Mouse (Mus musculus) adrenal gland, postnatal 36 days (tissue): ENCODE measurements at regions not wholly inside any gene's neighbourhood (a gene's known extent, or its start where the extent isn't known, plus 50 kb on each side); places are given as distances from the start of the nearest gene placed in this dataset.

Experiments used
- DNase-seq, 2 experiments: peaks; one replicate each; pipeline ENCODE4 v3.0.0; 2021; ENCODE audit warnings: mixed read lengths in 1 of 2

DNA sequence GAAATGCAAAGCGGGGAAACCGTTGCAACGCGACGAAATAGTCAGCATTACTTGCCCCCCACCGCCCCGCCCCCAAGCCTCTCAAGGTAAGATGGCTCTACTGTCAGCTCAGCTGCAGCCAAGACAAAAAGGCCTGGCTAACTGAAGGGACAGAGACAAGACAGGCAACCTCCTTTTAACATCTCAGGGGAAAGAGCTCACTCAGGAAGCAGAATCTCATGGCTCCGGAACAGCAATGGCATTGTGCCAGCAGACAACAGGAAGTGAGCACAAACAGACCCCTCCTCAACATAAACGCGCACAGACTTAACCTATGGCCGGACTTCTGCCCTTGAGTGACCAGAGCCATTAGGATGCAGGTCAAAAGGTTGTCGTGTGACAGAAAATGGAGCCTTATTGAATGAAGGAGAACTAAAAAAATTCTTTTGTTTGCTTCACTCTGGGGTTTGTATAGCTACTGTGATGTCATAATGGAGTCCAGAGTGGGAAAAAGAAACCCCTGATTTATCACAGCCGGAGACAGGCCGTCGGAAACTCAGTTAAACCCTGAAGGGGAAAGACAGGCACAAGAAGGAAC, 241.0 kb downstream of the Ndfip2 start:
- peak; percentile 9 to 18 for DNase-seq

DNA sequence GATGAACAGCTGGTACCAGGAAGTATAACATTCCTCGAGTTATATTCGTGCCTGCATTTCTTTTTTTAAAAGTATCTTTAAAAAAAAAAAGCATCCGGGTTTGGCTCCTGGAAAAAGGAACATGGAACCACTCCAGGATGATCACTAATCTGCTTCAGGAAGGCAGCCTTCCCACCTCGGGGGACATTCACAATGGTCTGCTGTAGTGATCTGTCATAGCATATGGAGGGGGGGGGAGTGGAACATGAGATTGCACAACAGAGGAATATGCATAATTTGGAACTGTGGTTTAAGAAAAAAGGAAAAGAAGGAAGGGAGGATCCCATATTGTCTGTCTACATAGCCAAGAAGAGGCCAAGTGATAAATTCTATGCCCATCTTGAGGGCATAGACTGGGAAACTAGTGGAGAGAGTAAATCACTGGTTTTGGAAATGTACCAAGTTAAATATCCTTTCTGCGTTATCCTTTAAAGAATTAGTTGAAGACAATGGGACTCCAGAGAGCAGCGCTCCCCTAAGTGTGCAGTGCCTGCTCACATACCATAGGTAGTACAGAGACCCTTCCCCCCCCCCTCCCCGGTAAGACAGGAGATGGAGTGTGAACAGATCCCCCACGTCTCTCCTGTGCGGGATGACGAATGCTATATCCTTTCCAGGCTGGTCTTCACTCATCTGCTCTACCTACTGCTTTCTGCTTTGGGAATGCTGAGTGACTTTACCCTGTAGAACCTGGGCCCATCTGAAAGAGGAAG, 240.0 kb downstream of the Ndfip2 start:
- no peak for DNase-seq

DNA sequence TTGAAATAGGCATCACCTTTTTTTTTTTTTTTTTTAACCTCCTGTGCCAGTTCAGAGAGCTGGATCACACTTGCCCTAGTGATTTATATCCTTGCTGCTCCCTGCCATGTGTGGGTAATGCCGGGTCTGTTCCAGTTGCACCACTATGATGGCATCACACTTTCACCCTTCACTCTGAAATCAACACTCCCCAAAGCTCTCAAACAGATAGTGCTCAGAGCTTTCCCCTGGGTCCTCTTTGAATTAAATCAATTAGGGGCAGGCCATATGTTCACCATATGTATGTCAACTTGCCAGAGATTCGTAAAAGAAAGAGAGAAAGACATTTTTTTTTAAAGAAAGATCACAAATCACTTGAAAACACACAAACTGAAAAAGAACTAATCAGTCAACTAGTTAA, 236.8 kb downstream of the Ndfip2 start:
- no peak for DNase-seq

DNA sequence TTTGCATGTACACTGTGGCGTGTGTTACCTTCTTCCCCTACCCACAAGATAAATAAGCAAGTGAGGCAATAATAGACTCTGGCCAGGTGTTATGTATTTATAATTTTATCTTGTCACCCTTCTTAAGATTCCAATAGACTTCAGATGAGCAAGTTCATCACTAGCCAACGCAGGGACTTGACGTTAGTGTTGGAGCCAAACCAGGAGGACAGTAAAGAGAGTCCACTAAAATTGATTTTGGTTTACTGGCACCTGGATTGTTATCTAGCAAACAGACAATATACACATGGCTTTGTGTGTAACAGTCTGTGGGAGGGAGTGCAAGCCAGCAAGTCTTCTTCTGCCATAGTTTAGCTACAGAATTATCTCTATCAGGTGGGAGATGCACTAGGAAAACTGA, 236.0 kb downstream of the Ndfip2 start:
- no peak for DNase-seq

GRCm38 (mm10) chr14:105490158-105490557, 231.8 kb downstream of the Ndfip2 start:
- DNase-seq = no peak

DNA sequence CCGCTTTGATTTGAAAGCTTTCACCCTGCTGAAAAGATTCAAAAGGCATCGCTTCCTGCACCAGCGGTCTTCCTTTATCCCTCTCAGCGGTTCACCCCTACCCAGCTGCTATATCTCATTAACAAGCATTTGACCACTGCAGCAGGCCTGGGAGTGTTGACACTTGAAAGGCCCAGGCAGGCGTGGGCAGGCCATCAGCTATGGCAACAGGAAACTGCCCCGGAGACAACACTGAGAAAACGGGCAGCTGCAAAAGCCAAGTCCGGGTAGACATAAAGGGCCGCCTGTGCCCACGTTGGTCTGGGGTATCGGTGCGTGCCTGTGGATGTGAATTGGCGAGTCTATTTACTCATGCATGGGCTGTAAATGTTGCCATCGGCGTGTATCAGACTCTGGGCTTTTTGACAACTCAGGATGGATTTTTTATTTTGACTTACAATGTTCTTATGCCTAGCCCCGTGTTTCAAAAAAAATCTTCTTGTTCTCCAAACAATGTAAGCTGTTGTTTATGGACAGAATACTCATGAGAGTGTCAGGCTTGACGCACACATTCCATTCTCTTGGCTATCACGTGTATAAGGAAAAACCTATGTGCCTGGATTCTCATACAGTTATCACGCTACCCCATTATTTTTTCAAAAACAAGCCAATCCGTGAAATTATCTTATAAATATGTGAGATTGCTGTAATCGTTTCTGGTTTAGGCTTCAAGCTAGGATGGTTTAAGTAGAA, 225.1 kb downstream of the Ndfip2 start:
- peak; percentile 15 to 32 for DNase-seq

DNA sequence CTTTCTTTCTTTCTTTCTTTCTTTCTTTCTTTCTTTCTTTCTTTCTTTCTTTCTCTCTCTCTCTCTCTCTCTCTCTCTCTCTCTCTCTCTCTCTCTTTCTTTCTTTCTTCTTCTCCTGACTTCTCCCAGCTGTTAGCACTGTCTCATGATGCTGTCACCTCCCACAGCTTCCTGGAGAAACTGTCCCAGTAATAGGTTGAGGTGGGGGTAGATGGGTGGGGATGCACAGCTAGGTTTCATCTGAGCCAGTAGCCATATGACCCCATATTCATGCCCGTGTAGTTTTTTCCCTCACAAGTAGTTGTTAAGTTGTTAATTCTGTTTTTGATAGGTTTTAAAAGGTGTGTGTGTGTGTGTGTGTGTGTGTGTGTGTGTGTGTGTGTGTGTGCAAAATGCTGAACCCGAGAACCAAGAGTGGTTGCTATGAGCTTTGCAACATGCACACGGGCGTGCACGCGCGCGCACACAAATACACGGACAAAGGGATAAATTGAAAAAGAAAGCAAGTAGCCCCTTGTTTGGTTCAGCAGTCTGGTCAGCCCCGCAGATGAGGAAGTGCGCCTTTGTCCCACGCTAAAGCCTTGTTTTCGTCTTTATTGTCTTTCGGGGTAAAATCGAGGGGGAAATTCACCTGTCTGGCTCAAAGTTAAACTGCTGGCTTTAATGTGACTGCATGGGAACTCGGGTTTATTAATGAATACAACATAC, 224.4 kb downstream of the Ndfip2 start:
- peak; percentile 10 to 33 for DNase-seq

GRCm38 (mm10) chr14:105480048-105480447, 221.7 kb downstream of the Ndfip2 start:
- DNase-seq = no peak

- peak; percentile 20 to 52 for DNase-seq
Observed at GRCm38 (mm10) chr14:105474991-105475553, 216.7 kb downstream of the Ndfip2 start.

DNA sequence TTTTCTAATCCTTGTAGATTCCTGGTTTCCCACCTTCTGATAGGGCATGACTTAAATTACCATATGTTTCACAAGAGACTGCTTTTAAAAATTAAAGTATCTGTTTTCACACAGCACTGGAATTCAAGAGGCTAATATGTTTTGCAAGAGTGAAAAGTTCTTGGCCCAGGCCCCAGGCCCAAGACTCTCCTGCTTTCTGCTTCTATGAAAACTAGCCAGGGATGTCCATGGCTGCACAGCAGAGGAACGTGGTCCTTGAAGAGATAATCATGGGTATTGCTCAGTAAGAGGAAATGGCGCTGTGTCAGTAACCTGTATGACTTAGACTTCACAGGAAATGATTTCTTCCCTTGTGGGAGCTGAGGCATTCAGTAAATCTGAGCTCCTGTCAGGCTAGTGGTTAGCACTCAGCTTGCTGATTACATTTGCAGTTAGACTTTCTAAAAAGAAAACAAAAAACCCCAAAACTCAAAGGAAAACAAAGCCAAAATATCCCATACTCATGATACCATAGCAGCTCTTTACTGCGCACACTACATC, 190.6 kb downstream of the Ndfip2 start:
- DNase-seq = no peak

DNA sequence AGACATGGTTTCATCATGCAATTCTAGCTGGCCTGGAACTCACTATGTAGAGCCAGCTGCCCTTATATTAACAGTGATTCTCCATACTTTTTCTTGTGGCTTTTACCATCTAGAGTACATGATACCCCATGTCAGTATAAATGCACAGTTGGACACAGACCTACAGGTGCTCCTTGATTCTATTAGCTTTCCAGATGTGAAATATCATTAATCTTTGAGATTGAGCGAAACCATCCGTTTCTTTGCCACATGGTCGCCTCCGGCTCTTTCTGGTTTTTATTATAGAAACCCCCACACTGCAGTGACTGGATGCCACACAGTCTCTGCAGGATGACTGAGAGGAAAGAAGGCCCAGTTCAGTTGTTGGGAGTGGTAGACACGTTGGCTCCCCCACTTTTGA, 188.7 kb downstream of the Ndfip2 start:
- DNase-seq = no peak

DNA sequence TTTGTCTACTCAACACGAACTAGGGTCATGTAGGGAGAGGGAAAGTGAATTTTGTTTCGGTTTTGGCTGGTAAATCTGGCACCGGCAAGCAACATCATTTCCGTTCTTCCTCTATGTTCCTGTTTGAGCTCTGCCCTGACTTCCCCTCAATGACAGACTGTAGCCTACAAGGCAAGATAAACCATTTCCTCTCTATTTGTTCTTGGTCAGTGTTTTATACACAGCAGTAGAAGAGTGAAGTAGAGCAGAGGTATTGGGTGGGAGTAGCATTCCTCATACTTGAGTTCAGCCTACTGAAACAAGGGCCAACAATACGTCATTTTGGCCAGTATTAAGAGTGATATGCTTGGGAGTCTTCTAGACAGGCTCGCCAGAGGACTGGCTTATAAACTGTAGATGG, 177.0 kb downstream of the Ndfip2 start:
- peak in 1 of 2 experiments; percentile 1 for DNase-seq

DNA sequence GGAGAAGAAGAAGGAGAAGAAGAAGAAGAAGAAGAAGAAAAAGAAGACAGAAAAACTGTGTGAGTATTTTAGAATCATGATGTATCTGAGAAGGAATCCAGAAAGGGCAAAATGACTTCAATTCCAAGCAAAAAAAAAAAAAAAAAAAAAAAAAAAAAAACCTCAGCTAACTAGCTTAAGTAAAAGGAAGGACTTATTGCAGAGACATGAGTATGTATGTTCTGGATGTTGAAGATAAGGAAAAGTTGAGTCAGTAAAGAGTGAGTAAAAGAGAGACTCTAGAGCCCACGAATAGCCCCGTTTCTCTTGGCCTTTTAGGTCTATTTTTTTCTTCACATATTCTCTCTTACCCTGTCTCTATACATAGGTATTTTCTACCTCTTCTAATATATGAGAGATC, 175.1 kb downstream of the Ndfip2 start:
- DNase-seq = no peak

DNA sequence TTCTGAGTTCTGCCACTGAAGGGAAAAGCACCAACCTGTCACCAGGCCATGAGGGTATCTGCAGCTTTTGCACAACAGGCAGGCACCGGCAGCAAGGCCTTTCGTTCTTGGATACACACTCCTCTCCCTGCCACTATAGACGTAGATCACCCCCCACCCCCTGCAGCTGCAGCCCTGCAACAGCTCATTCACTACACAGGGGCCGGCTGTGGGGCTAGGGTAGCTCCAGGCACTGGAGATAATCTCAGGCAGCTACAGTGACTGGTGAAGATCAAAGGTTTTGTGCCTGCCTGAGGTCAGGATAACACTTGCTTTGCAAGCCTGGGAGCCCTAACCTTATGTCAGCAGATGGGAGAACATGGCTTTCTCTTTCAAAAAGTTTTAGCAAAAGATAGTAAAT, 174.3 kb downstream of the Ndfip2 start:
- no peak for DNase-seq

DNA sequence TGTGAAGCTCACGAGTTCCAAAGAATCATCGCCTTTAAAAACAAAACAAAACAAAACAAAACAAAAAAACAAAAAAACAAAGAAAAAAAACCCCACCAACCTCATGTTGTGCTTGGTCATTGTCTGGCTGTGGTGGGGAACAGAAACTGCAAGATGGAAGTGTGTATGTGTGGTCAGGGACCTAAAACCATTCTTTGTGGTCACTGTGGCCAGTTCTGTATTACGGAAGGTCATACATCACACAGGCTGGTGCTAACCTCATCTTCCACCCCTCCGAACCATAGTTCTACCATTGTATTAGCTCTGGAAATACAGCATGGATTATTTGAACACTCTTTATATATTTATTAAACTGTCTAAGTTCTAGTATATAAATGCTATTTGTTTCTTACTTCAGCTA, 173.2 kb downstream of the Ndfip2 start:
- no peak for DNase-seq

DNA sequence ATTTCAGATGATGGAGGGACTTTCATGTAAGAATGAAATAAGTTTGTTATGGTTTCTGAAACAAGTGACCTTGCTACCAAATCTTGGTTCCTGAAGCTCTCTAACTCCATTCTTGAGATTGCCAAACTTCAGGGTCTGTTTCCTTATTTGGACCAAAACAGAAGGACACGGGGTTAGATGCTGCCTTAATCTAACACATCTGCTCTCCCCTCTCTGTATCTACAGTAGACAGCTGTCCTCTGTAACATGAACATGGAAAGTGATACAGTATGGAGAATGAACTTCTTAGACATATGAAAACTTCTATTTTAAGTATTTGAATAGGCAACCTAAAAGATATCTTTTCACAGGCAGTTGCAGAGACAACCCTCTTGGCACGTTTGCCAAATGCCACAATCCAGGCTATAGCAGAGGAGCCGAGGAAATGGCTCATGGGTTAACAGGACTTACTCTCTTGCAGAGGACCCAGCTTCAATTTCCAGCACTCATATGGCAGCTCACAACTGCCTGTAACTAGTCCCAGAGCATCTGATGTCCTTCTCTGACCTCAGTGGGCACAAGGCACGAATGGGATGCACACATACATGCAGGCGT, 171.4 kb downstream of the Ndfip2 start:
- DNase-seq = no peak

DNA sequence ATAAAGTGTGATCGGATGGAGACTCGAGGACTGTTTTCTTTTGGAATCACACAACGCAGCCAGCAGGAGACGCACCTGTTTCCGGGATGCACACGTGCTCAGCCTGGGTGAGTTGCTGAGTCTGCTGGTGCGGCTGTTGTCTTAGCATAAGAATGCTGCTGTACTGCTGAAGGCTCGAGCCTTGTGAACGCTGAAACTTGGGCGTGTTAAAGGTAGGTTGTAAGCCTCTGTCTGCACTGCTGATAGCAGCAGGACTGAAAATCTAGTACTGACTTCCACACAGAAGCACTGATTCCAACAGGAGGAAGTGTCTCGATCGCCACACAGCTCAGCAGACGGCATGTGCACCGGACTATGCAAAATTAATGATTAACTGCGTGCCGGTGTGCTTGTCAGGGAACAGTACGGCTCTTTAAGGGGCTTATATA, 169.1 kb downstream of the Ndfip2 start:
- no peak for DNase-seq

GRCm38 (mm10) chr14:105426597-105427334, 168.4 kb downstream of the Ndfip2 start:
- DNase-seq = no peak

DNA sequence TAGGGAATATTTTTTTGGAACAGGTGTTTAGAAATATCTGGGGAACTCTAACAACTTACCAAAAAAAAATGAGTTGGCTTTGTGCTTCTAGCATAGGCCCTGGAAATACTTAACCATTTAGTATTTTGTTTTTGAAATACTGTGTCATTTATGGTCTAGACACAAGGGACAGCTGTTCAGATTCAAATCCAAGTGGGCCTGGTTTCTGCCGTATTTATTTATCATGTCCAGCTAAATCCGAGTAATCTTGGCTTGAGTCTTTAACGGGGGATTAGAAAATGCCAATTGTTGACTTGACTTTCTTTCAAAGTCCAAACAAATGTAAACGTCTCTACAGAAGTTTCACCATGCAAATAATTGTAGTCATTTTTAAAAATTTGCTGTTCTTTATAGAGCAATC, 159.6 kb downstream of the Ndfip2 start:
- no peak for DNase-seq

DNA sequence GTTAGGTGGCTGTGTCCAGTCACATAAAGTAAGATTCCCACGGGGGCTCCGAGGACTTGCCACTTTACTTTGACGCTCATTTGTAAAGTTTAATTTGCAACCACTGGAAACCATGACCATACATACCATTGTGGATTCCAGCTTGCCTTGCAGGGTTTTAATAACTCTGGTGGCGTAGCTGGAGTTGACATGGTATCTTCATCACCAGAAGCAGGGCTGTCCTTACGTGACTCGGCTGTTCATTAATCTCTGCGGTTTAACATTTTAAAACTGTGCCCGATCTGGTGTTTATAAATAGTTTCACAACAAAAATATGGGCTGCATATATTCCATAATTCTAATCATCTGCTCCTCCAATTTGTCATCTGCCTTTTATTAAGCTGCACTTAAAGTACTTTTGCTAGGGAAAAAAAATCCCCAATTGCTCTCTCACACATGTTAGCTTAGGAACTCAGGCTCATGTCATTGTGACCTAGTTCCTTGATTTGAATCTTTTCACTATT, 159.1 kb downstream of the Ndfip2 start:
- DNase-seq = no peak

DNA sequence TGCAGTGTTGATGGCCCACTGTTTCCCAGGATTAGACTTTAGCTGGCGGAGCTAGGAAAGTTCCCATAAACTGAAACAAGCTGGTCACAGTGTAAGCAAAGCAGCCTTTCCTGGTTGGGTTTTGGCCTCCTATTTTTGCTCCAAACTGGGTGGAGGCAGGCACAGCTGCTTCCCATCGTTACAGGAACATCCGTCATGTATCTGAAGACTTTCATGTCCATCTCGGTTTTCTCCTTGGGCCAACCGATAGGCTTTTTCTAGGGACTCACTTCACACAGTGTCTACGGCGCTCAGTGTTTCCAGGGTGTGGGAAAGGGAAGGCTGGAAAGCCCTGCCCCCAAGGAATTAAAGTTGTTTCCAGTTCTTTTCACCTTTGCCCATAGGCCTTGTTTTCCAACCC, 158.6 kb downstream of the Ndfip2 start:
- DNase-seq = no peak
